Mouse (Mus musculus): ENCODE measurements at regions not wholly inside any gene's neighbourhood (a gene's known extent, or its start where the extent isn't known, plus 50 kb on each side); places are given as distances from the start of the nearest gene placed in this dataset.

GRCm38 (mm10) chr10:57113359-57113758 is 372.8 kb upstream of the Hsf2 start:
- no peak for TF ChIP-seq CTCF (IDR thresholded peaks at IDR 0.05)
- no peak for TF ChIP-seq EP300 (IDR thresholded peaks at IDR 0.05; ENCODE audit: insufficient read depth, low read depth, low read length)
